Mouse (Mus musculus) erythroblast, embryonic 14.5 days (primary cell): ENCODE data around the gene Mgat4c.

Experiments used
- GATA1 ChIP-seq: IDR thresholded peaks from 2 replicates; pipeline ENCODE4 v1.6.1; 2012; ENCODE audit warnings: low read length, inconsistent platforms, mixed read lengths
- TAL1 ChIP-seq: IDR thresholded peaks from 3 replicates; pipeline ENCODE4 v1.6.1; 2012; ENCODE audit warnings: low read length, inconsistent platforms, mixed read lengths

DNA sequence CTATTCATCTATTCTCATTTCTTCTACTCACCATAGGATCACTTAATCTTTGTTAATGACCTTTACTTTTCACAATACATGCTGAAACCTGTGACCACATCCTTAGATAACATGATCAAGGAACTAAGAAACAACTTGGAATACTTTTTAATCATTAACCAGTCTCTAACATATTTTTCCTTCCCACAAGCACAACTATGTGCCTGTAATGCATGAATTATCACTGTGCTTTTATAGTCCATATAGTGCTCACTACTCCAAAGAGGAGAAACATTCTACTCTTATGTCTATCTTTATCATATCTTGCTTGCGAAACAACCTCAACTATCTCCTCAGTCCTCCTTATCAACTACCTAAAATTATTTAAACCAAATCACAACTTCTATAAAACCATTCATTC, 114.2 kb downstream of the Mgat4c start:
- TF ChIP-seq GATA1: no peak
- TF ChIP-seq TAL1: no peak
